Mouse (Mus musculus) MEL (cell line): ENCODE measurements around the gene Adcy1. TPM values are rescaled to one million over a fixed set of nuclear protein-coding genes. Genes with fewer than 3 reads are reported as not detected.

Source experiments
- DNase-seq: peaks from one replicate; pipeline ENCODE4 v3.0.0; 2011; ENCODE audit warnings: low read depth, low spot score
- H3K27ac ChIP-seq: 2 replicates; pipeline ENCODE4 v1.5.1; 2012; ENCODE audit warnings: low read depth, mild to moderate bottlenecking, control low read depth, low read length, moderate library complexity; ENCODE audit not compliant: control insufficient read depth
- H3K27me3 ChIP-seq, 2 experiments: fragments of 150-350 bp in 1 of 2; sonication (generic) in 1 of 2; 2 replicates each; pipeline ENCODE4 v1.6.1; 2012; ENCODE audit warnings: low read length in 2 of 2, mild to moderate bottlenecking in 2 of 2, improper control_type of control experiment in 1 of 2, moderate library complexity in 1 of 2; ENCODE audit not compliant: insufficient read depth in 2 of 2, control insufficient read depth in 1 of 2
- H3K36me3 ChIP-seq, 2 experiments: 2 replicates each; pipeline ENCODE4 v1.6.1; 2012 to 2014; ENCODE audit warnings: low read length in 2 of 2, improper control_type of control experiment in 1 of 2, inconsistent platforms in 1 of 2, mild to moderate bottlenecking in 1 of 2; ENCODE audit not compliant: insufficient read depth in 2 of 2, control insufficient read depth in 1 of 2
- H3K4me1 ChIP-seq, 2 experiments: fragments of 150-350 bp in 1 of 2; sonication (generic) in 1 of 2; 2 replicates each; pipeline ENCODE4 v1.6.1; 2012; ENCODE audit warnings: low read length in 2 of 2, improper control_type of control experiment in 1 of 2, mild to moderate bottlenecking in 1 of 2; ENCODE audit not compliant: insufficient read depth in 2 of 2, control insufficient read depth in 1 of 2
- H3K4me3 ChIP-seq, 2 experiments: fragments of 150-350 bp in 1 of 2; sonication (generic) in 1 of 2; 2 replicates each; pipeline ENCODE4 v1.5.1; 2012; ENCODE audit warnings: low read depth in 2 of 2, low read length in 2 of 2, mild to moderate bottlenecking in 2 of 2, moderate library complexity in 2 of 2, control low read depth in 1 of 2, improper control_type of control experiment in 1 of 2; ENCODE audit not compliant: control insufficient read depth in 1 of 2, insufficient read depth in 1 of 2
- H3K79me2 ChIP-seq: 2 replicates; pipeline ENCODE4 v1.6.1; 2012; ENCODE audit warnings: mild to moderate bottlenecking, low read length, moderate library complexity; ENCODE audit not compliant: control insufficient read depth, poor library complexity, insufficient read depth
- H3K9ac ChIP-seq: 2 replicates; pipeline ENCODE4 v1.6.1; 2012; ENCODE audit warnings: low read depth, mild to moderate bottlenecking, control low read depth, low read length, moderate library complexity; ENCODE audit not compliant: control insufficient read depth, poor library complexity, severe bottlenecking
- H3K9me3 ChIP-seq: fragments of 150-350 bp; sonication (generic); replicated peaks from 2 replicates; pipeline ENCODE4 v1.6.1; 2012; ENCODE audit warnings: mild to moderate bottlenecking, low read length, improper control_type of control experiment, moderate library complexity; ENCODE audit not compliant: insufficient read depth
- BHLHE40 ChIP-seq: IDR thresholded peaks from 2 replicates; pipeline ENCODE4 v1.6.1; 2012; ENCODE audit warnings: low read depth, mild to moderate bottlenecking, inconsistent platforms, low read length, improper control_type of control experiment, borderline replicate concordance
- CHD1 ChIP-seq: IDR thresholded peaks from 2 replicates; pipeline ENCODE4 v1.6.1; 2012; ENCODE audit warnings: low read depth, mild to moderate bottlenecking, inconsistent platforms, low read length, improper control_type of control experiment
- CHD2 ChIP-seq: IDR thresholded peaks from 2 replicates; pipeline ENCODE4 v1.6.1; 2011; ENCODE audit warnings: low read length, improper control_type of control experiment
- ELF1 ChIP-seq: IDR thresholded peaks from 2 replicates; pipeline ENCODE4 v1.6.1; 2014; ENCODE audit warnings: low read depth, mild to moderate bottlenecking, inconsistent platforms, low read length, improper control_type of control experiment, moderate library complexity
- ETS1 ChIP-seq: IDR thresholded peaks from 2 replicates; pipeline ENCODE4 v1.6.1; 2012; ENCODE audit warnings: low read depth, mild to moderate bottlenecking, inconsistent platforms, low read length, improper control_type of control experiment, moderate library complexity
- GABPA ChIP-seq: IDR thresholded peaks from 2 replicates; pipeline ENCODE4 v1.6.1; 2012; ENCODE audit warnings: low read depth, mild to moderate bottlenecking, inconsistent platforms, low read length, improper control_type of control experiment, moderate library complexity
- JUND ChIP-seq: IDR thresholded peaks from 2 replicates; pipeline ENCODE4 v1.6.1; 2011; ENCODE audit warnings: low read depth, mild to moderate bottlenecking, improper control_type of control experiment, low read length
- KAT2A ChIP-seq: conservative IDR thresholded peaks from 2 replicates; pipeline ENCODE4 v1.6.1; 2012; ENCODE audit warnings: low read depth, low read length, improper control_type of control experiment, inconsistent platforms
- MAFK ChIP-seq: IDR thresholded peaks from 2 replicates; pipeline ENCODE4 v1.6.1; 2011; ENCODE audit warnings: low read depth, mild to moderate bottlenecking, low read length, improper control_type of control experiment, borderline replicate concordance
- MAX ChIP-seq: IDR thresholded peaks from 2 replicates; pipeline ENCODE4 v1.6.1; 2011; ENCODE audit warnings: low read length, improper control_type of control experiment
- MEF2A ChIP-seq: IDR thresholded peaks from 2 replicates; pipeline ENCODE4 v1.6.1; 2014; ENCODE audit warnings: low read depth, mild to moderate bottlenecking, inconsistent platforms, low read length, improper control_type of control experiment; ENCODE audit not compliant: poor library complexity, insufficient replicate concordance, severe bottlenecking; ENCODE audit errors: extremely low read depth
- MYB ChIP-seq: IDR thresholded peaks from 2 replicates; pipeline ENCODE4 v1.6.1; 2011; ENCODE audit warnings: mild to moderate bottlenecking, low read depth, low read length, improper control_type of control experiment
- MYC ChIP-seq: IDR thresholded peaks from 2 replicates; pipeline ENCODE4 v1.6.1; 2011; ENCODE audit warnings: low read depth, mild to moderate bottlenecking, low read length, improper control_type of control experiment, moderate library complexity
- NRF1 ChIP-seq: IDR thresholded peaks from 2 replicates; pipeline ENCODE4 v1.6.1; 2014; ENCODE audit warnings: low read depth, mild to moderate bottlenecking, inconsistent platforms, low read length, improper control_type of control experiment, moderate library complexity; ENCODE audit not compliant: poor library complexity, insufficient read depth, severe bottlenecking
- POLR2AphosphoS2 ChIP-seq: IDR thresholded peaks from 2 replicates; pipeline ENCODE4 v1.6.1; 2011; ENCODE audit warnings: low read length, improper control_type of control experiment
- POLR2AphosphoS5 ChIP-seq: IDR thresholded peaks from 2 replicates; pipeline ENCODE4 v1.6.1; 2012; ENCODE audit warnings: low read depth, borderline replicate concordance, mild to moderate bottlenecking, inconsistent platforms, low read length, moderate library complexity, mixed read lengths
- RAD21 ChIP-seq: IDR thresholded peaks from 2 replicates; pipeline ENCODE4 v1.6.1; 2011; ENCODE audit warnings: mild to moderate bottlenecking, low read depth, low read length, improper control_type of control experiment
- TAL1 ChIP-seq: IDR thresholded peaks from 2 replicates; pipeline ENCODE4 v1.6.1; 2012; ENCODE audit warnings: mild to moderate bottlenecking, inconsistent platforms, low read length, moderate library complexity, mixed read lengths
- TBP ChIP-seq: IDR thresholded peaks from 2 replicates; pipeline ENCODE4 v1.8.0; 2011; ENCODE audit warnings: low read depth, low read length, improper control_type of control experiment
- TCF12 ChIP-seq: IDR thresholded peaks from 2 replicates; pipeline ENCODE4 v1.6.1; 2014; ENCODE audit warnings: low read depth, mild to moderate bottlenecking, inconsistent platforms, low read length, improper control_type of control experiment, moderate library complexity
- USF1 ChIP-seq: IDR thresholded peaks from 2 replicates; pipeline ENCODE4 v1.6.1; 2014; ENCODE audit warnings: low read depth, mild to moderate bottlenecking, inconsistent platforms, low read length, improper control_type of control experiment, moderate library complexity
- USF2 ChIP-seq, 2 experiments: IDR thresholded peaks; 2 replicates each; pipeline ENCODE4 v1.6.1; 2011 to 2012; ENCODE audit warnings: improper control_type of control experiment in 2 of 2, low read length in 2 of 2, borderline replicate concordance in 1 of 2, inconsistent platforms in 1 of 2, low read depth in 1 of 2, mild to moderate bottlenecking in 1 of 2; ENCODE audit not compliant: insufficient read depth in 1 of 2
- ZKSCAN1 ChIP-seq: IDR thresholded peaks from 2 replicates; pipeline ENCODE4 v1.6.1; 2012; ENCODE audit warnings: low read depth, mild to moderate bottlenecking, inconsistent platforms, low read length, improper control_type of control experiment, moderate library complexity
- ZMIZ1 ChIP-seq: IDR thresholded peaks from 2 replicates; pipeline ENCODE4 v1.6.1; 2012; ENCODE audit warnings: low read depth, mild to moderate bottlenecking, inconsistent platforms, low read length, improper control_type of control experiment, moderate library complexity
- polyA plus RNA-seq, 2 experiments: library from polyadenylated mRNA; stranded (reverse) in 1 of 2; unstranded in 1 of 2; fragments of >175 nt in 1 of 2; fragments of >200 nt in 1 of 2; gene quantifications; 2 replicates each; pipeline versions ENCODE4 v1.2.1 to v1.2.4; 2012; ENCODE audit warnings: low replicate concordance in 2 of 2, low read depth in 1 of 2; ENCODE audit not compliant: insufficient read length in 2 of 2, insufficient read depth in 1 of 2, missing spikeins in 1 of 2
- total RNA-seq: library from RNA; depleted of rRNA; stranded (reverse); fragments of 300-350 nt; gene quantifications from 2 replicates; pipeline ENCODE4 v1.2.3, GENCODE M21; 2012

Gene Adcy1
- total and polyA plus RNA-seq, 3 experiments: under 0.01 TPM; not detected in 2

DNA sequence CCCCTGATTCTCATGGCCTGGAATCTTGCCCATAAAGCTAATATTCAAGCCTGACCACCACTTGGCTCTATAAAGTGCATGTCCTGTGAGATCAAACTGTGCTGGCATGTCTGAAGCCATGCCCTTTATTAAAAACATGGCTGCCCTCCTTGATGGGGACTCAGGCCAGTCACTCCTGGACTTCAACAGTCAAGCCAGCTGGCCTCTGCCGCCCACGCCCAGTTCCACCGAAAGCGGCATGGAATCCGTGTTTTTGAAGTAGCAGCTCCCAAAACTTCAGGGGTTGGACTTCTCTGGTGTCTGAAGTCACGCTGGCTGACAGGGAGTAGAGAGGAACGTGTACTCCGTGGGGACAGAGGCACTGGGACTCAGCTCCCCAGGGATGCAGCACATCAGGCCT lies 84.2 kb downstream of the Adcy1 start:
- no peak overlapping the region for H3K9ac ChIP-seq
- no peaks in the 10 kb centered on the region for H3K9me3 ChIP-seq
- no peak for TF ChIP-seq NRF1
- no peak for TF ChIP-seq MAFK
- no peak for TF ChIP-seq JUND
- TF ChIP-seq KAT2A: no peak
- no peak for TF ChIP-seq TAL1
- no peak for TF ChIP-seq USF1
- TF ChIP-seq MYB: no peak
- TF ChIP-seq TCF12: no peak
- TF ChIP-seq MEF2A: no peak
- TF ChIP-seq GABPA: no peak
- TF ChIP-seq TBP: no peak
- no peak for TF ChIP-seq MAX
- TF ChIP-seq, all 39 proteins: peak for 0
- no peak for DNase-seq
- H3K36me3 ChIP-seq: no peaks in the 10 kb centered on the region
- no peaks in the 10 kb centered on the region for H3K79me2 ChIP-seq
- no peak overlapping the region for H3K4me3 ChIP-seq
- H3K27me3 ChIP-seq: no peaks in the 10 kb centered on the region
- no peak overlapping the region for H3K27ac ChIP-seq
- no peaks in the 10 kb centered on the region for H3K4me1 ChIP-seq

DNA sequence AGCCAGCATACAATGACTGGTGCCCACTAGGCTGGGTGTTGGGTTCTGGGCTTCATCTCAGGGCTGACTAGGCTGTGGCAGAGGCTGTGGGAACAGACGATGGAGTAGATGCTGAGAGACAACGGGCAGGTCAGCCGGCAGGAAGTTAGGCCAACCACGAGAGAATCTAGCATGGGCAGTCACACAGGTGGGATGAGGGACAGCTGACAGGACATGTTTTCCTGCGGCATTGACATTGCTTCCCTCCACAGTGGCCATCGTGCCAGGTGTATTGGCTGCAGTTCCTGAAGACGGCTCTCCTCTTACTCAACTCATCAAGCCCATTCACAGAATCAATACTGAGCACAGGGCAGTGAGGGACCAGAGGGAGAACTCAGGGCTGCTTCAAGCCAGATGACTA lies 84.7 kb downstream of the Adcy1 start:
- no peak for DNase-seq
- H3K79me2 ChIP-seq: no peaks in the 10 kb centered on the region
- no peak for TF ChIP-seq ZKSCAN1
- TF ChIP-seq TCF12: no peak
- no peak for TF ChIP-seq ETS1
- no peak for TF ChIP-seq MYC
- no peak for TF ChIP-seq POLR2AphosphoS5
- TF ChIP-seq USF2 (IDR thresholded peaks at IDR 0.05; ENCODE audit: borderline replicate concordance in 1 of 2, insufficient read depth in 1 of 2, low read depth in 1 of 2, low read length in 2 of 2): no peak
- no peak for TF ChIP-seq CHD1
- TF ChIP-seq ELF1: no peak
- TF ChIP-seq ZMIZ1: no peak
- TF ChIP-seq MAX: no peak
- TF ChIP-seq USF1: no peak
- no peak for TF ChIP-seq CHD2
- TF ChIP-seq POLR2AphosphoS2: no peak
- no peak for TF ChIP-seq BHLHE40
- no peak for TF ChIP-seq RAD21
- TF ChIP-seq, all 39 proteins: peak for 0
- no peaks in the 10 kb centered on the region for H3K36me3 ChIP-seq
- no peak overlapping the region for H3K4me3 ChIP-seq
- no peak overlapping the region for H3K9ac ChIP-seq
- no peaks in the 10 kb centered on the region for H3K9me3 ChIP-seq
- H3K27me3 ChIP-seq: no peaks in the 10 kb centered on the region
- H3K27ac ChIP-seq: no peak overlapping the region
- H3K4me1 ChIP-seq: no peaks in the 10 kb centered on the region
